Mouse (Mus musculus): ENCODE measurements around the gene Trim45. TPM values are rescaled to one million over a fixed set of nuclear protein-coding genes. Genes with fewer than 3 reads are reported as not detected.

The Trim45 gene
- polyA plus RNA-seq, 1 experiment, result 4.6 TPM

GRCm38 (mm10) chr3:100911026-100911425 lies 11.0 kb upstream of the Trim45 start:
- no peak for TF ChIP-seq MYOD1 (IDR thresholded peaks at IDR 0.05; ENCODE audit: control insufficient read depth in 1 of 3, insufficient read length in 2 of 3, low read depth in 2 of 3)
- TF ChIP-seq MYOG (IDR thresholded peaks at IDR 0.05; ENCODE audit: control insufficient read depth in 1 of 3, insufficient read depth in 1 of 3, insufficient read length in 2 of 3, low read depth in 2 of 3), result no peak
- no peak for TF ChIP-seq CEBPB (IDR thresholded peaks at IDR 0.05; ENCODE audit: insufficient read depth, poor library complexity, severe bottlenecking)
- TF ChIP-seq REST (IDR thresholded peaks at IDR 0.05; ENCODE audit: insufficient read depth, insufficient read length), result no peak
- TF ChIP-seq MAX (IDR thresholded peaks at IDR 0.05; ENCODE audit: low read depth), result no peak
- TF ChIP-seq E2F4 (IDR thresholded peaks at IDR 0.05; ENCODE audit: insufficient read depth), result no peak
- no peak for TF ChIP-seq POLR2AphosphoS2 (IDR thresholded peaks at IDR 0.05; ENCODE audit: insufficient read length, low read depth)
- TF ChIP-seq POLR2A (IDR thresholded peaks at IDR 0.05; ENCODE audit: insufficient read length, low read depth), result no peak
- TF ChIP-seq SRF (IDR thresholded peaks at IDR 0.05; ENCODE audit: control insufficient read depth, insufficient read length, low read depth), result no peak
- TF ChIP-seq TCF12 (IDR thresholded peaks at IDR 0.05; ENCODE audit: insufficient read depth, poor library complexity, severe bottlenecking), result no peak
- no peak for TF ChIP-seq USF1 (IDR thresholded peaks at IDR 0.05; ENCODE audit: low read depth)
- TF ChIP-seq TCF3 (IDR thresholded peaks at IDR 0.05; ENCODE audit: insufficient read length, low read depth), result no peak
- H3K27me3 ChIP-seq (ENCODE audit: control insufficient read depth, insufficient read depth, insufficient read length), result no peaks in the 10 kb centered on the region
- H3ac ChIP-seq (ENCODE audit: control insufficient read depth, insufficient read length), result no peak overlapping the region

GRCm38 (mm10) chr3:100911498-100912213 lies 10.3 kb upstream of the Trim45 start:
- H3K4me2 ChIP-seq (ENCODE audit: low read depth), result no peak overlapping the region
- H3K79me2 ChIP-seq (ENCODE audit: control insufficient read depth, insufficient read depth), result no peaks in the 10 kb centered on the region
- H3K27me3 ChIP-seq (ENCODE audit: control insufficient read depth, insufficient read depth, insufficient read length), result no peaks in the 10 kb centered on the region
- TF ChIP-seq E2F4 (IDR thresholded peaks at IDR 0.05; ENCODE audit: insufficient read depth), result no peak
- no peak for TF ChIP-seq REST (IDR thresholded peaks at IDR 0.05; ENCODE audit: insufficient read depth, insufficient read length)
- TF ChIP-seq USF1 (IDR thresholded peaks at IDR 0.05; ENCODE audit: low read depth), result no peak
- TF ChIP-seq TCF3 (IDR thresholded peaks at IDR 0.05; ENCODE audit: insufficient read length, low read depth), result no peak
- no peak for TF ChIP-seq MAX (IDR thresholded peaks at IDR 0.05; ENCODE audit: low read depth)
- no peak for TF ChIP-seq MYOD1 (IDR thresholded peaks at IDR 0.05; ENCODE audit: control insufficient read depth in 1 of 3, insufficient read length in 2 of 3, low read depth in 2 of 3)
- no peak for TF ChIP-seq POLR2AphosphoS2 (IDR thresholded peaks at IDR 0.05; ENCODE audit: insufficient read length, low read depth)
- TF ChIP-seq TCF12 (IDR thresholded peaks at IDR 0.05; ENCODE audit: insufficient read depth, poor library complexity, severe bottlenecking), result no peak
- no peak for TF ChIP-seq CEBPB (IDR thresholded peaks at IDR 0.05; ENCODE audit: insufficient read depth, poor library complexity, severe bottlenecking)
- TF ChIP-seq POLR2A (IDR thresholded peaks at IDR 0.05; ENCODE audit: insufficient read length, low read depth), result no peak
- TF ChIP-seq MYOG (IDR thresholded peaks at IDR 0.05; ENCODE audit: control insufficient read depth in 1 of 3, insufficient read depth in 1 of 3, insufficient read length in 2 of 3, low read depth in 2 of 3), result no peak
- TF ChIP-seq SRF (IDR thresholded peaks at IDR 0.05; ENCODE audit: control insufficient read depth, insufficient read length, low read depth), result no peak
- H3K36me3 ChIP-seq (ENCODE audit: control insufficient read depth, insufficient read depth), result no peaks in the 10 kb centered on the region
- H3ac ChIP-seq (ENCODE audit: control insufficient read depth, insufficient read length), result no peak overlapping the region
- no peak overlapping the region for H3K4me3 ChIP-seq

More at GRCm38 (mm10) chr3:100911026-100911425, 11.0 kb upstream of the Trim45 start:
- Histone ChIP-seq H3K4me2 (ENCODE audit: low read depth) (no peak overlapping the region), H3K79me2 (ENCODE audit: control insufficient read depth, insufficient read depth) (no peaks in the 10 kb centered on the region), H3K4me3 (no peak overlapping the region), H3K36me3 (ENCODE audit: control insufficient read depth, insufficient read depth) (no peaks in the 10 kb centered on the region)

GRCm38 (mm10) chr3:100916844-100917243 lies 5.2 kb upstream of the Trim45 start:
- H3K4me2 ChIP-seq (ENCODE audit: low read depth), result peak overlapping the region; percentile 56
- H3K27me3 ChIP-seq (ENCODE audit: control insufficient read depth, insufficient read depth, insufficient read length), result no peaks in the 10 kb centered on the region
- H3K79me2 ChIP-seq (ENCODE audit: control insufficient read depth, insufficient read depth), result no peaks in the 10 kb centered on the region
- no peak overlapping the region for H3ac ChIP-seq (ENCODE audit: control insufficient read depth, insufficient read length)
- H3K4me3 ChIP-seq, result no peak overlapping the region
- H3K36me3 ChIP-seq (ENCODE audit: control insufficient read depth, insufficient read depth), result no peaks in the 10 kb centered on the region
- TF ChIP-seq MYOD1 (IDR thresholded peaks at IDR 0.05; ENCODE audit: control insufficient read depth in 1 of 3, insufficient read length in 2 of 3, low read depth in 2 of 3), result no peak
- TF ChIP-seq REST (IDR thresholded peaks at IDR 0.05; ENCODE audit: insufficient read depth, insufficient read length), result no peak
- TF ChIP-seq POLR2A (IDR thresholded peaks at IDR 0.05; ENCODE audit: insufficient read length, low read depth), result no peak
- TF ChIP-seq TCF3 (IDR thresholded peaks at IDR 0.05; ENCODE audit: insufficient read length, low read depth), result no peak
- TF ChIP-seq CEBPB (IDR thresholded peaks at IDR 0.05; ENCODE audit: insufficient read depth, poor library complexity, severe bottlenecking), result no peak
- TF ChIP-seq MAX (IDR thresholded peaks at IDR 0.05; ENCODE audit: low read depth), result no peak
- no peak for TF ChIP-seq USF1 (IDR thresholded peaks at IDR 0.05; ENCODE audit: low read depth)
- no peak for TF ChIP-seq SRF (IDR thresholded peaks at IDR 0.05; ENCODE audit: control insufficient read depth, insufficient read length, low read depth)
- TF ChIP-seq TCF12 (IDR thresholded peaks at IDR 0.05; ENCODE audit: insufficient read depth, poor library complexity, severe bottlenecking), result no peak
- TF ChIP-seq MYOG (IDR thresholded peaks at IDR 0.05; ENCODE audit: control insufficient read depth in 1 of 3, insufficient read depth in 1 of 3, insufficient read length in 2 of 3, low read depth in 2 of 3), result no peak
- TF ChIP-seq E2F4 (IDR thresholded peaks at IDR 0.05; ENCODE audit: insufficient read depth), result no peak
- TF ChIP-seq POLR2AphosphoS2 (IDR thresholded peaks at IDR 0.05; ENCODE audit: insufficient read length, low read depth), result no peak

GRCm38 (mm10) chr3:100920611-100921140 lies 1.3 kb upstream of the Trim45 start:
- TF ChIP-seq POLR2A (IDR thresholded peaks at IDR 0.05; ENCODE audit: insufficient read length, low read depth), result no peak
- TF ChIP-seq USF1 (IDR thresholded peaks at IDR 0.05; ENCODE audit: low read depth), result peak; percentile 7
- Histone ChIP-seq H3K4me2 (ENCODE audit: low read depth) (peak overlapping the region; percentile 8), H3K79me2 (ENCODE audit: control insufficient read depth, insufficient read depth) (no peaks in the 10 kb centered on the region)

More at GRCm38 (mm10) chr3:100920611-100921140, 1.3 kb upstream of the Trim45 start:
- H3K36me3 ChIP-seq (ENCODE audit: control insufficient read depth, insufficient read depth), result no peaks in the 10 kb centered on the region
- H3ac ChIP-seq (ENCODE audit: control insufficient read depth, insufficient read length), result no peak overlapping the region
- H3K4me3 ChIP-seq, result peak overlapping the region; percentile 33
- no peaks in the 10 kb centered on the region for H3K27me3 ChIP-seq (ENCODE audit: control insufficient read depth, insufficient read depth, insufficient read length)
